Mouse (Mus musculus): Measurements from ENCODE around the gene Sit1.
A peak's percentile ranks its signal among the peaks of the same experiment; 100 is the strongest.

Gene Sit1

DNA sequence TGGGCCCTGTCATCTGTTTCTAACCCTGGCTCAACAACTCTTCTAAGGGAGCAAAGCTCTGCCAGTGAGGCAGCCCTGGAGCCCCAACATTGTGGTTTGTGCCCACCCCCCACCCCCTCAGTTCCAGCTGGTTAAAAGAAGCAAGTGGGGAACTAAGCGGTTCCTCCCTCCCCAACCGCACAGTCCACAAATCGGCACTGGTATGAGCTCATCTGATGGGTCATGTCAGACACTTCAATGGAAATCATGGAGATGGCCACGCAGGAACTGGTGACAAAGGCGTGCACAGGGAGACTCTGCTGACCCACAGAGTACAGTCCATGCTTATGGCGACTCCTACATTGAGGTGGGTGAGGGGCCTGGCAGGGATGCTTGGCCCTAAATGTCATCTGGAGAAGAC is 17.6 kb downstream of the Sit1 start:
- peak in 1 of 2 experiments; percentile 36 for DNase-seq

DNA sequence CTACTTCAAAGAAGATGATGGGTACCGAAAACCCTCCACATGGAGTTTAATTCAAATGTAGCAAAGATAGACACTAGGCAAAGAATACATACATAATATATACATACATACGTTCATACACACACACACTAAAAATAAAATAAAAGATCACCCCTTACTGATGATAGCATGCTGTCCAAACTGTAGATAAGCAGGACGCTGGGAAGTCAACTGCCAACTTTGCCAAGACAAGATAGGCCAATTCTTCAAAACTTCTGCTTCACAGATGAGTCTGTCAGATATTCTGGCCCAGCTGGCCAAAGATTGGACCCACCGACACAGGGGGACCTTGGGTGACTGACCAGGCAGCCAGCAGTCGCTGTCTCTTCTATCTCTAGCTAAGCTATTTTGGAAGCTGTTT is 20.4 kb downstream of the Sit1 start:
- DNase-seq, result no peak

- peak; percentile 58 to 67 for DNase-seq
Observed at GRCm38 (mm10) chr4:43457124-43457523, 26.4 kb downstream of the Sit1 start.

DNA sequence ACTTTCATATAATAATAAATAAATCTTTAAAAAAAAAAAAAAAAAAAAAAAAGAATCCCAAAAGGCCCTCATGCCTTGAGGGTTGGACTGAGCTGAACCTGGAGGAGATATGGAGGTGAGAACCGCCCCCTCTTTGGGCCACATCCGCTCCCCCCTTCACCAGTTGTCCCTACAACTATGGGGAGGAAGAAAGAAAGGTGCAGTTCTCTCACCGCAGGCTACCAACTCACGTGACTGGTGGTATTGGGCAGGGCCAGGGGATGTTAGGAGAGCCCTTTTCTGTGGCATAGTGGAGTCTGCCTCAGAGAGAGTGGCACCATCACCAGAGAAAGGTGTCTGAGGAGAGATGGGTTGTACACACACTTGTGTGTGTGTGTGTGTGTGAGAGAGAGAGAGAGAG is 27.1 kb downstream of the Sit1 start:
- DNase-seq, result peak; percentile 71 to 76

- DNase-seq, result peak; percentile 77 to 78
Observed at GRCm38 (mm10) chr4:43454041-43454836, 29.3 kb downstream of the Sit1 start, which contains the start of gene Cd72. Cd72 (minus strand) TSS chr4:43454628.

GRCm38 (mm10) chr4:43453413-43453812 is 30.1 kb downstream of the Sit1 start:
- peak; percentile 51 to 53 for DNase-seq

DNA sequence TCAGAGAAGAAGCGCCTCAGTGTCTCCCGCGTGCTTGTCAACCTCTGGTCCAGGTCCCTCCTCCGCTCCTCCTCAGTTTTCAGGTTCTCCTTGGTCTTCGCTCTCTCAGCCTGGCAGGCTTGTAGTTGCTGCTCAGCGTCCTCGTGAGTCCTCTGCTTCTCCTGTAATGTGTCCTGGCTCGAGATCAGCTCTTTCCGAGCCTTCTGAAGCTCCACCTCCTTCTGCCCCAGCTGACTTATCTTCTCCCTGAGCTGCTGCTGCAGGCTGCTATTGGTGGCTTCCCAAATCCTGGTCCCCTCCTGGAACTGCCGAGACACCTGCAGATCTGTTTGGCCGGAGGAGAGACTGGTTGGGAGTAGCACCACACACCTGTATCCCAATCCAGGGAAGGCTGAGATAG is 31.2 kb downstream of the Sit1 start:
- DNase-seq, result no peak

- no peak for DNase-seq
Observed at GRCm38 (mm10) chr4:43448554-43448953, 35.0 kb downstream of the Sit1 start.

DNA sequence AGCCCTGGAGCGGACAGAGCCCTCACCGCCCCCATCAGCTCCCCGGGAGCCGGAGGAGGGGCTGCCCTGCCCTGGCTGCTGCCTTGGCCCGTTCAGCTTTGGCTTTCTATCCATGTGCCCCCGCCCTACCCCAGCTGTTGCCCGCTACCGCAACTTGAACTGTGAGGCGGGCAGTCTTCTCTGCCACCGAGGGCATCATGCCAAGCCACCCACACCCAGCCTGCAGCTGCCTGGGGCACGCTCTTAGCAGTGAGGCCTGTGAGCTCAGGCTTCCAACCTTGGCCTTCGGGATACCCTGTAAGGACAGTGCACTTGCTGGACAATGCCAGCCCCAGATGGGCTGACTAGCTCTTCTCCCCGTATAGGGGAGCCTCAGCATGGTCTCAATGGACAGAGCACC is 36.3 kb downstream of the Sit1 start:
- DNase-seq, result no peak

DNA sequence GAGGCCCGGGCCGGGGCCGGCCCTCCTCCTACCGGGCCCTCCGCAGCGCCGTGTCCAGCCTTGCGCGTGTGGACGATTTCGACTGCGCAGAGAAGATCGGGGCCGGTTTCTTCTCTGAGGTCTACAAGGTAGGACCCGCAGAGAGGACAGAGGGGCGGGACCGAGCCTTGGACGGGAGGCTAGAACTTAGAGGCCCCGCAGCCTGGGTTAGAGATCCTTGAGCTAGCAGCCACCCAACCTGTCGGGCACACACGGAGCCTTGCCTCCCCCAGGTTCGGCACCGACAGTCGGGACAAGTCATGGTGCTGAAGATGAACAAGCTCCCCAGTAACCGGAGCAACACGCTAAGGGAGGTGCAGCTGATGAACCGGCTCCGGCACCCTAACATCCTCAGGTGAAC is 40.0 kb downstream of the Sit1 start:
- DNase-seq, result peak; percentile 43 to 51

DNA sequence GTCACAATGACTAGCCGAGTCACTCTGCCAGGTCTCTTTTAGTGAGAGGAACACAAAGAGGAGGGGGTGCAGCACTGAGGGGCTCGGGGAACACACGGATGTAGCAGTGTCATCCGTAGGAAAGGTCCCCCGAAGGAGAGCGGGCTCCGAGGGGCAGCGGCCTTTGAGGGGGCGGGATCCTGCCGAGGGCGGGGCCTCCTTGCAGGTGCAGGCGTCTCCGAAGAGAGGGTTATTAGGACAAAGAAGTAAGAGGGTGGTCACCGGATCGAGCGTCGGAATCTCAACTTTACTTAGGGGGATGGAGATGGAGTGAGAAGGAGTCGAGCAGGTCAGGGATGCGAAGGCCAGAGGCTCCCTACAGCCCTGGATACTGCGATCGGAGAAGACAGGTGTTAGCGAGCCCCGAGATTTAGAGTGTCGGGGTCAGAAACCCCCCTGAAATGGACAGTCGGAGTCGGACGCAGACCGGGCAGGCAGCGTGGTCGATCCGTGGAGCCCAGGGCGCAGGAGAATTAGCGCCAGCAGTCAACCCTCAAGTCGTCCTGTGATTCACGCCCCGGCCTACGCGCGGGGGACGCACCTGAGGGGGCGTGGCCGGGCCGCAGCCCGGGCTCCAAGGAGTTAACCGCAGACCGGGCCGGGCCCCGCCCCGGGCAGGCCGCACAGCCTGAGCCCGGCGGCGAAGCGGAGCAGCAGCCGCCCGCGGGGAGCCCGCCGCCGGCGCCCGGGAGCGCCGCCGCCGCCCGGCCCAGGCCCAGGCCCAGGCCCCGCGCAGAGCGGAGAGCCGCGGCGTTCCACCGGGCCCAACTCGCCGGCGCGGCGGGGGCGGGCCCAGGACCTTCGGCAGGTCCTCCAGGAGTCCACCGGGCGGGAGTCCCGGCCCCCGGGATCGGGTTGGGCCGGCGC is 40.8 kb downstream of the Sit1 start:
- DNase-seq, result peak; percentile 86 to 87

- DNase-seq, result peak; percentile 98 to 99
Observed at GRCm38 (mm10) chr4:43442044-43442443, 41.5 kb downstream of the Sit1 start.

- no peak for DNase-seq
Observed at GRCm38 (mm10) chr4:43441639-43442038, 41.9 kb downstream of the Sit1 start, which contains the start of gene Tesk1. Tesk1 (plus strand) TSS chr4:43441939.

GRCm38 (mm10) chr4:43432832-43433231 is 50.7 kb downstream of the Sit1 start:
- no peak for DNase-seq
